Mouse (Mus musculus): ENCODE measurements around the gene Fbxo9. TPM values are rescaled to one million over a fixed set of nuclear protein-coding genes. Genes with fewer than 3 reads are reported as not detected.
"Not testable (repeated sequence)": the region's sequence is repeated elsewhere in the genome, so short reads cannot be mapped to it uniquely, and the experiment has no call there.

The Fbxo9 gene
- polyA plus RNA-seq, 1 experiment from 2014 or later = 38.0 TPM

DNA sequence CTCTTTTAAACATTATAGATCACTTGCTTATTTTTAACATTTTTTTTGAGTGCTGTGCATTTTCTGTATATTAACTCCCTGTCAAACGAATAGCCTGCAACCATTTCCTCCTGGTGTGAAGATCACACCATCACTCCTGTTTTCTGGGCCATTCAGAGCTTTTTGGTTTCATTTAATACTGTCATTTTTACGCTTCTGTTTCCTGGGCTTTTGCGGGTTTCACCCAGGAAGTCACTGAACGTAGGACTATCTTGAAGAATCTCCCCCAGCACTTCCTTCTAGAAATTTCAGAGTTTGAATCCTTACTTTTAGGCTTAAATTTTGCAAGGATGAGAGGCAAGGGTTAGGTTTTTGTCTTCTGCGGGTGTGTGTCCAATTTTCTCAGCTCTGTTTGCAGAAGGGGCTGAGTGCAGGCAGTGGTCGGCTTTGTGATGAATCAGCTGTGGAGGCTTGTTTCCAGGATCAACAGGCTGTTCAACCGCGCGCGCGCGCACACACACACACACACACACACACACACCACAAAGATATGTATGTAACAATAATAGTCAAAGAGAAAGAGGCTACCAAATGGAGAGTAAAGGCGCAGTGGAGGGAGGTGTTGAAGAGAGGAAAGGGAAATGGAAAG is 35.0 kb downstream of the Fbxo9 start:
- H3K4me1 ChIP-seq (ENCODE audit: control insufficient read depth, insufficient read depth, low read length) = no peaks in the 10 kb centered on the region
- H3K9ac ChIP-seq (ENCODE audit: low read depth, low read length) = no peak overlapping the region
- H3K27me3 ChIP-seq (ENCODE audit: control insufficient read depth, insufficient read depth, low read length) = no peaks in the 10 kb centered on the region
- WGBS (ENCODE audit: insufficient replicate concordance) = 88% methylated on average over 13 of the region's 13 CpGs
- no peaks in the 10 kb centered on the region for H3K36me3 ChIP-seq (ENCODE audit: control insufficient read depth, insufficient read depth, low read length)
- no peak overlapping the region for H3K27ac ChIP-seq (ENCODE audit: low read depth, low read length)
- H3K4me2 ChIP-seq = no peak overlapping the region
- no peak overlapping the region for H3K4me3 ChIP-seq (ENCODE audit: low read depth, low read length)
- no peak for ATAC-seq (replicated peaks; ENCODE audit: insufficient number of reproducible peaks, low FRiP score, low TSS enrichment)
- H3K9me3 ChIP-seq (replicated peaks; ENCODE audit: control insufficient read depth, low read length) = no peaks in the 10 kb centered on the region

GRCm38 (mm10) chr9:78073291-78073690 is 35.6 kb downstream of the Fbxo9 start:
- H3K4me3 ChIP-seq (ENCODE audit: low read depth, low read length); H3K4me2 ChIP-seq; H3K4me1 ChIP-seq (ENCODE audit: control insufficient read depth, insufficient read depth, low read length); H3K27ac ChIP-seq (ENCODE audit: low read depth, low read length); H3K9me3 ChIP-seq (replicated peaks; ENCODE audit: control insufficient read depth, low read length); H3K36me3 ChIP-seq (ENCODE audit: control insufficient read depth, insufficient read depth, low read length); H3K27me3 ChIP-seq (ENCODE audit: control insufficient read depth, insufficient read depth, low read length); H3K9ac ChIP-seq (ENCODE audit: low read depth, low read length); ATAC-seq (replicated peaks; ENCODE audit: insufficient number of reproducible peaks, low FRiP score, low TSS enrichment): not testable (repeated sequence)
- WGBS (ENCODE audit: insufficient replicate concordance) = 91% methylated on average over 3 of the region's 3 CpGs

- Histone ChIP-seq H3K36me3 (ENCODE audit: control insufficient read depth, insufficient read depth, low read length) (no peaks in the 10 kb centered on the region), H3K4me2 (no peak overlapping the region), H3K9ac (ENCODE audit: low read depth, low read length) (no peak overlapping the region), H3K27me3 (ENCODE audit: control insufficient read depth, insufficient read depth, low read length) (no peaks in the 10 kb centered on the region), H3K4me1 (ENCODE audit: control insufficient read depth, insufficient read depth, low read length) (no peaks in the 10 kb centered on the region), H3K4me3 (ENCODE audit: low read depth, low read length) (no peak overlapping the region), H3K9me3 (replicated peaks; ENCODE audit: control insufficient read depth, low read length) (no peaks in the 10 kb centered on the region), H3K27ac (ENCODE audit: low read depth, low read length) (no peak overlapping the region)
- ATAC-seq (replicated peaks; ENCODE audit: insufficient number of reproducible peaks, low FRiP score, low TSS enrichment) = no peak
- 78% methylated on average over 4 of the region's 4 CpGs for WGBS (ENCODE audit: insufficient replicate concordance)
Observed at GRCm38 (mm10) chr9:78071626-78072025, 37.2 kb downstream of the Fbxo9 start.

DNA sequence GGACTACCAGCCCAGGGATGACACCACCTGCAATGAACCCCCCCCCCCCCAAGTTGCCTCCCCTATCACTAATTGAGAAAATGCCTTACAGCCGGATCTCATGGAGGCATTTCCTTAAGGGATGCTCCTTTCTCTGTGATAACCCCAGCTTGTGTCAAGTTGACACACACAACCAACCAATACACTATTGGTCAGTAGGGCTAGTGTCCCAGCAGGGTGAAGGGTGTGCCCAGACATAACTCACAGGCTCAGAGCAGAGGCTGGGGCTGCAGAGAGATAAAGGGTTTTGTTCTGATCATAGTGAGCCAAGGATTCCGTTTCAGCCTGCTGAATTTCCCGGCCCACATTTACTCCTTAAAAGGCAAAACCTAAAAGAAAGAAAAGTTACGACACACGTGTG is 38.4 kb downstream of the Fbxo9 start:
- Histone ChIP-seq H3K4me3 (ENCODE audit: low read depth, low read length) (no peak overlapping the region), H3K4me1 (ENCODE audit: control insufficient read depth, insufficient read depth, low read length) (no peaks in the 10 kb centered on the region), H3K36me3 (ENCODE audit: control insufficient read depth, insufficient read depth, low read length) (no peaks in the 10 kb centered on the region), H3K4me2 (no peak overlapping the region), H3K9ac (ENCODE audit: low read depth, low read length) (no peak overlapping the region), H3K27me3 (ENCODE audit: control insufficient read depth, insufficient read depth, low read length) (no peaks in the 10 kb centered on the region), H3K27ac (ENCODE audit: low read depth, low read length) (no peak overlapping the region), H3K9me3 (replicated peaks; ENCODE audit: control insufficient read depth, low read length) (no peaks in the 10 kb centered on the region)
- 69% methylated on average over 5 of the region's 5 CpGs for WGBS (ENCODE audit: insufficient replicate concordance)
- no peak for ATAC-seq (replicated peaks; ENCODE audit: insufficient number of reproducible peaks, low FRiP score, low TSS enrichment)

DNA sequence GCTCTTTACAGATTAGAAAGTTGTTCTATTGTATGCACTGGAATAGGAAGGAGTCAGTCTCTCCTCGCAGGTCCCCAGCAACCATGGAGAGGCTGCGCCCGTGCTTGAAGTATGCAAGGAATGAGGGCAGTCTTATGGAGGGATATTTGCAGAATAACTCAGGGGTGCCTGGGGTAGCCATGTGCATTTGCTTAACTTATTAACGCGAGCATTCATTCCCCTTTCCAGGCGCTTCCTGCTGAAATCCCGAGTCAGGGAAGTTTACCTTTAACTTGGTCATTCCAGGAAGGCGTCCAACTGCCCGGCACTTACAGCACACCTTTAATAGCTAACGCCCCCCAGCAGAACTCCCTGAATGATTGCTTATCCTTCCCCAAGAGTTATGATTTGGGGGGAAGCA is 44.7 kb downstream of the Fbxo9 start:
- no peak for ATAC-seq (replicated peaks; ENCODE audit: insufficient number of reproducible peaks, low FRiP score, low TSS enrichment)
- H3K27ac ChIP-seq (ENCODE audit: low read depth, low read length) = no peak overlapping the region
- H3K9ac ChIP-seq (ENCODE audit: low read depth, low read length) = no peak overlapping the region
- H3K36me3 ChIP-seq (ENCODE audit: control insufficient read depth, insufficient read depth, low read length) = no peaks in the 10 kb centered on the region
- no peaks in the 10 kb centered on the region for H3K27me3 ChIP-seq (ENCODE audit: control insufficient read depth, insufficient read depth, low read length)
- peaks cover 5% of the 10 kb centered on the region; the same call in 1 of the 2 replicates for H3K4me1 ChIP-seq (ENCODE audit: control insufficient read depth, insufficient read depth, low read length)
- no peaks in the 10 kb centered on the region for H3K9me3 ChIP-seq (replicated peaks; ENCODE audit: control insufficient read depth, low read length)
- WGBS (ENCODE audit: insufficient replicate concordance) = 67% methylated on average over 10 of the region's 10 CpGs
- H3K4me2 ChIP-seq = no peak overlapping the region
- H3K4me3 ChIP-seq (ENCODE audit: low read depth, low read length) = no peak overlapping the region

- WGBS (ENCODE audit: insufficient replicate concordance) = 75% methylated on average over 9 of the region's 9 CpGs
Observed at GRCm38 (mm10) chr9:78062392-78062791, 46.5 kb downstream of the Fbxo9 start.

GRCm38 (mm10) chr9:78059525-78060120 is 49.2 kb downstream of the Fbxo9 start:
- WGBS (ENCODE audit: insufficient replicate concordance) = 69% methylated on average over 16 of the region's 16 CpGs
- no peak overlapping the region for H3K9ac ChIP-seq (ENCODE audit: low read depth, low read length)
- no peak overlapping the region for H3K4me2 ChIP-seq
- H3K27me3 ChIP-seq (ENCODE audit: control insufficient read depth, insufficient read depth, low read length) = no peaks in the 10 kb centered on the region
- no peak for ATAC-seq (replicated peaks; ENCODE audit: insufficient number of reproducible peaks, low FRiP score, low TSS enrichment)
- no peaks in the 10 kb centered on the region for H3K36me3 ChIP-seq (ENCODE audit: control insufficient read depth, insufficient read depth, low read length)
- no peak overlapping the region for H3K27ac ChIP-seq (ENCODE audit: low read depth, low read length)
- H3K4me1 ChIP-seq (ENCODE audit: control insufficient read depth, insufficient read depth, low read length) = peaks cover 8% of the 10 kb centered on the region; the same call in 1 of the 2 replicates
- no peaks in the 10 kb centered on the region for H3K9me3 ChIP-seq (replicated peaks; ENCODE audit: control insufficient read depth, low read length)
- no peak overlapping the region for H3K4me3 ChIP-seq (ENCODE audit: low read depth, low read length)

More at GRCm38 (mm10) chr9:78062392-78062791, 46.5 kb downstream of the Fbxo9 start:
- H3K9me3 ChIP-seq (replicated peaks; ENCODE audit: control insufficient read depth, low read length) = no peaks in the 10 kb centered on the region
- H3K4me2 ChIP-seq = no peak overlapping the region
- no peak overlapping the region for H3K27ac ChIP-seq (ENCODE audit: low read depth, low read length)
- no peaks in the 10 kb centered on the region for H3K36me3 ChIP-seq (ENCODE audit: control insufficient read depth, insufficient read depth, low read length)
- no peak overlapping the region for H3K9ac ChIP-seq (ENCODE audit: low read depth, low read length)
- H3K4me1 ChIP-seq (ENCODE audit: control insufficient read depth, insufficient read depth, low read length) = peaks cover 8% of the 10 kb centered on the region; the same call in 1 of the 2 replicates
- H3K27me3 ChIP-seq (ENCODE audit: control insufficient read depth, insufficient read depth, low read length) = no peaks in the 10 kb centered on the region
- no peak overlapping the region for H3K4me3 ChIP-seq (ENCODE audit: low read depth, low read length)
- ATAC-seq (replicated peaks; ENCODE audit: insufficient number of reproducible peaks, low FRiP score, low TSS enrichment) = no peak

GRCm38 (mm10) chr9:78054298-78054697 is 54.6 kb downstream of the Fbxo9 start:
- ATAC-seq (replicated peaks; ENCODE audit: insufficient number of reproducible peaks, low FRiP score, low TSS enrichment) = no peak
- Histone ChIP-seq H3K4me1 (ENCODE audit: control insufficient read depth, insufficient read depth, low read length) (peaks cover 3% of the 10 kb centered on the region; the same call in 1 of the 2 replicates), H3K36me3 (ENCODE audit: control insufficient read depth, insufficient read depth, low read length) (no peaks in the 10 kb centered on the region), H3K4me3 (ENCODE audit: low read depth, low read length) (no peak overlapping the region), H3K4me2 (no peak overlapping the region), H3K9me3 (replicated peaks; ENCODE audit: control insufficient read depth, low read length) (no peaks in the 10 kb centered on the region), H3K27ac (ENCODE audit: low read depth, low read length) (no peak overlapping the region), H3K27me3 (ENCODE audit: control insufficient read depth, insufficient read depth, low read length) (no peaks in the 10 kb centered on the region), H3K9ac (ENCODE audit: low read depth, low read length) (no peak overlapping the region)
- 75% methylated on average over 3 of the region's 3 CpGs for WGBS (ENCODE audit: insufficient replicate concordance)

DNA sequence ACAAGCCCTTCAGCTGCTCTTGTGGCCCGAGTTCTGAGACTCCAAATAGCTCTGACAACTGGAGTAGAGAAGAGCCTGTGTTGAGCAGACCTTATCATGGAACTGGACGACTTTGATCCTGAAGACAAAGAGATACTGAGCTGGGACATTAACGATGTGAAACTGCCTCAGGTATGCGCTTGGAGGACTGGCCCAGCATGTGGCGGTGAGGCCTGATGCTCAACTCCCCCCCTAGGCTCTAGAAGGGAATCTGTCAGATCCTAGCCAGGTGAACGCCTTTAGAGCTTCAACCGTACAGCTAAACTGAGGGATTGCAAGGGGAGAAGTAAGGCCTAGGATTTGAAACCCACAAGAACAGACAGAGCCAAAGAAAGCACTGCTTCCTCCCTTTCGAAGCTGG is 55.0 kb downstream of the Fbxo9 start:
- Histone ChIP-seq H3K4me2 (no peak overlapping the region), H3K4me1 (ENCODE audit: control insufficient read depth, insufficient read depth, low read length) (peaks cover under 1% of the 10 kb centered on the region; the same call in 1 of the 2 replicates), H3K4me3 (ENCODE audit: low read depth, low read length) (no peak overlapping the region), H3K36me3 (ENCODE audit: control insufficient read depth, insufficient read depth, low read length) (no peaks in the 10 kb centered on the region), H3K9ac (ENCODE audit: low read depth, low read length) (no peak overlapping the region), H3K27me3 (ENCODE audit: control insufficient read depth, insufficient read depth, low read length) (no peaks in the 10 kb centered on the region), H3K27ac (ENCODE audit: low read depth, low read length) (no peak overlapping the region), H3K9me3 (replicated peaks; ENCODE audit: control insufficient read depth, low read length) (no peaks in the 10 kb centered on the region)
- 65% methylated on average over 8 of the region's 8 CpGs for WGBS (ENCODE audit: insufficient replicate concordance)
- ATAC-seq (replicated peaks; ENCODE audit: insufficient number of reproducible peaks, low FRiP score, low TSS enrichment) = no peak
